8 mouse cellular contexts compared by ENCODE assay signal in genomic region chr8:10405469-10405868, GRCm38 (mm10).
A peak's percentile ranks its signal among the peaks of the same experiment; 100 is the strongest.
DNase-seq lines count a peak whose midpoint lies in the region.

No protein-coding gene starts in this region.

- 43% methylated on average over 8 of the region's 8 CpGs for WGBS in forebrain, embryonic 10.5 days

- no peaks in the 10 kb centered on the region for H3K9me3 ChIP-seq in forebrain, embryonic 10.5 days

- no peaks in the 10 kb centered on the region for H3K27me3 ChIP-seq in forebrain, embryonic 10.5 days (ENCODE audit: poor library complexity, severe bottlenecking)

- peak; percentile 25 to 39 for DNase-seq in adrenal gland, adult 18-20 months (ENCODE audit: low spot score in 2 of 2)
- DNase-seq in adrenal gland, adult 8-10 months = no peak
- DNase-seq in urinary bladder, postnatal 14 days (ENCODE audit: low spot score) = peak; percentile 44
- no peak for DNase-seq in urinary bladder, postnatal 4 days (ENCODE audit: low spot score in 2 of 2)
- peak; percentile 71 for DNase-seq in forebrain, embryonic 10.5 days (ENCODE audit: extremely low spot score, low spot score)
- DNase-seq in kidney, adult 9 months = peak; percentile 52
- DNase-seq in lung, postnatal 14 days = peak; percentile 61
- peak; percentile 7 for DNase-seq in skeletal muscle tissue, adult 2 months (ENCODE audit: low read depth, low spot score)

- H3K27ac ChIP-seq in forebrain, embryonic 10.5 days = no peak overlapping the region

- H3K36me3 ChIP-seq in forebrain, embryonic 10.5 days (replicated peaks) = no peaks in the 10 kb centered on the region

- no peak overlapping the region for H3K4me3 ChIP-seq in forebrain, embryonic 10.5 days

- no peaks in the 10 kb centered on the region for H3K4me1 ChIP-seq in forebrain, embryonic 10.5 days

Comparison
In these comparisons a context has a peak if more than half of its experiments do, and no peak if none do; other contexts are left out.
1. DNase-seq: peak in adrenal gland, adult 18-20 months (2 of 2), urinary bladder, postnatal 14 days (single experiment), forebrain, embryonic 10.5 days (single experiment), kidney, adult 9 months (single experiment), lung, postnatal 14 days (single experiment) and skeletal muscle tissue, adult 2 months (single experiment); none in adrenal gland, adult 8-10 months (single experiment) and urinary bladder, postnatal 4 days (0 of 2).